Comparison of ENCODE assay signal across 18 mouse cellular contexts in the genomic region with DNA sequence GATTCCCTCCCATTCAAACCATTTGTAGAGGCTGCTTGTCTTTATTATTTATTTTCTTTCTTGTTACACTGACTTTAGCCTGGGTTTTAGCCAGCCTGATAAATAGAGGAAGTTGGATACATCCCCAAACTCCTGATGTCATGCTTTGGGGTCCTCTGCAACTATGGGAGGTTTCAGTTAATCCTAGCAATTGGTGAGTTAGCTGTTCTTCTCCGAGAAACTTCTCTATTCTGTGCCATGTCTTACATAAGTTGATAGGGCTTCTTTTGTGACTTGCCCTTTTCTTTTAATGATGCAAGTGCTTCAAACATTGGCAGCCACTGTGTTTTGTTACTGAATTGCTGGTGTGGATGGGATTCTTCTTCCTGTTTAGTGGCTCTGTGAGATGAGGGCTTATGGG. TPM values are rescaled to one million over a fixed set of nuclear protein-coding genes. Genes with fewer than 3 reads are reported as not detected.
DNase-seq lines count a peak whose midpoint lies in the region; ATAC-seq and TF ChIP-seq lines count a peak whose summit lies in the region.
"Had no signal": no experiment of that assay in that cellular context is flagged by ENCODE, and none has a peak within 500 bp of the region (broad histone marks: within the 10 kb centered on the region; RNA-seq: fewer than 3 reads in every experiment).

No protein-coding gene starts in this region.

- no peaks in the 10 kb centered on the region for H3K9me3 ChIP-seq in lung, embryonic 16.5 days (ENCODE audit: control insufficient read depth, low read length)
- H3K9me3 ChIP-seq: embryonic facial prominence, embryonic 13.5 days; forebrain, embryonic 12.5 days; heart, embryonic 10.5 days; heart, embryonic 15.5 days; hindbrain, embryonic 15.5 days had no signal

- peak overlapping the region; percentile 45 for H3K27ac ChIP-seq in kidney, adult 2 months (ENCODE audit: insufficient read depth, low read depth, low read length)
- H3K27ac ChIP-seq in lung, embryonic 16.5 days (ENCODE audit: low read length): no peak overlapping the region
- H3K27ac ChIP-seq: embryonic facial prominence, embryonic 13.5 days; forebrain, embryonic 12.5 days; heart, embryonic 10.5 days; heart, embryonic 15.5 days; hindbrain, embryonic 15.5 days had no signal

- TF ChIP-seq POLR2A in kidney, adult 2 months (IDR thresholded peaks at IDR 0.05; ENCODE audit: low read depth, low read length): no peak

- H3K36me3 ChIP-seq in kidney, adult 2 months (ENCODE audit: control insufficient read depth, insufficient read depth, low read length): no peaks in the 10 kb centered on the region
- no peaks in the 10 kb centered on the region for H3K36me3 ChIP-seq in lung, embryonic 16.5 days (ENCODE audit: control insufficient read depth, insufficient read depth, low read length)
- H3K36me3 ChIP-seq: embryonic facial prominence, embryonic 13.5 days; forebrain, embryonic 12.5 days; heart, embryonic 10.5 days; heart, embryonic 15.5 days; hindbrain, embryonic 15.5 days had no signal

- H3K27me3 ChIP-seq in kidney, adult 2 months (replicated peaks; ENCODE audit: control insufficient read depth, insufficient read depth, low read length): no peaks in the 10 kb centered on the region
- no peaks in the 10 kb centered on the region; the same call in 1 of the 2 replicates for H3K27me3 ChIP-seq in lung, embryonic 16.5 days (ENCODE audit: control insufficient read depth, insufficient read depth, low read depth, low read length)
- H3K27me3 ChIP-seq: heart, embryonic 15.5 days; hindbrain, embryonic 15.5 days had no signal

- H3K4me2 ChIP-seq in lung, embryonic 16.5 days (ENCODE audit: low read depth, low read length): no peak overlapping the region
- H3K4me2 ChIP-seq: embryonic facial prominence, embryonic 13.5 days; forebrain, embryonic 12.5 days; heart, embryonic 15.5 days; hindbrain, embryonic 15.5 days had no signal

- WGBS in kidney, adult 2 months: 54% methylated on average over 1 of the region's 1 CpGs
- WGBS in lung, embryonic 16.5 days: 71% methylated on average over 1 of the region's 1 CpGs

- no peak overlapping the region for H3K4me3 ChIP-seq in kidney, adult 2 months (ENCODE audit: insufficient read depth, low read depth, low read length)
- H3K4me3 ChIP-seq in lung, embryonic 16.5 days (ENCODE audit: low read length): no peak overlapping the region
- H3K4me3 ChIP-seq: embryonic facial prominence, embryonic 13.5 days; forebrain, embryonic 12.5 days; heart, embryonic 10.5 days; heart, embryonic 15.5 days; hindbrain, embryonic 15.5 days had no signal

- no peak for TF ChIP-seq CTCF in kidney, adult 2 months (conservative IDR thresholded peaks at IDR 0.05; ENCODE audit: insufficient read depth, insufficient read length, low read depth, low read length)

- peak; percentile 4 for DNase-seq in kidney, adult 2 months
- no peak for DNase-seq in kidney, postnatal 25 days
- no peak for DNase-seq in lung, postnatal 14 days
- DNase-seq in adipocyte (ENCODE audit: low spot score): peak; percentile 52
- peak; percentile 9 for DNase-seq in skeletal muscle tissue, adult 2 months (ENCODE audit: low read depth, low spot score)
- DNase-seq: adrenal gland, postnatal 25 days; cerebellum, adult 18-20 months; cerebellum, adult 9-11 months; cerebellum, postnatal 36 days; gastrocnemius, postnatal 10 days had no signal

- no peak overlapping the region for H3K9ac ChIP-seq in lung, embryonic 16.5 days (ENCODE audit: low read length)
- H3K9ac ChIP-seq: embryonic facial prominence, embryonic 13.5 days; forebrain, embryonic 12.5 days; heart, embryonic 15.5 days; hindbrain, embryonic 15.5 days had no signal

- ATAC-seq in lung, embryonic 16.5 days (ENCODE audit: low read depth): peak; percentile 41
- no peak for ATAC-seq in CD4-positive, CD25-positive, alpha-beta regulatory T cell, adult 4 months
- ATAC-seq: forebrain, embryonic 16.5 days had no signal

- H3K4me1 ChIP-seq in kidney, adult 2 months (ENCODE audit: control insufficient read depth, insufficient read depth, low read length): no peaks in the 10 kb centered on the region; the same call in 1 of the 2 replicates
- no peaks in the 10 kb centered on the region for H3K4me1 ChIP-seq in lung, embryonic 16.5 days (replicated peaks; ENCODE audit: control insufficient read depth, insufficient read depth, low read length)
- H3K4me1 ChIP-seq: embryonic facial prominence, embryonic 13.5 days; forebrain, embryonic 12.5 days; heart, embryonic 10.5 days; heart, embryonic 15.5 days; hindbrain, embryonic 15.5 days had no signal

RNA-seq across cellular contexts. Expression of a gene that starts 36.4 kb away (rescaled TPM):
- polyA plus RNA-seq in kidney, adult 2 months (2012; rRNA removed): 0.44 and 0.62 TPM in 2 replicates
- polyA plus RNA-seq in lung, embryonic 16.5 days (2015; fragmentation: Nextera tagmentation; extraction: Ambion mirVana): 5.8 and 7.5 TPM in 2 replicates
- not detected for polyA plus RNA-seq in CD4-positive, CD25-positive, alpha-beta regulatory T cell, adult 4 months (2017; shearing (Covaris generic))

Comparison
In these comparisons a context has a peak if more than half of its experiments do, and no peak if none do; other contexts are left out.
1. DNase-seq: peak in kidney, adult 2 months (single experiment), adipocyte (single experiment) and skeletal muscle tissue, adult 2 months (single experiment); none in kidney, postnatal 25 days (0 of 2) and lung, postnatal 14 days (single experiment).